Mouse (Mus musculus) liver, adult 2 months (tissue): ENCODE data around the gene Lsm5.

Experiments used
- CTCF ChIP-seq: fragments of 200-500 bp; IDR thresholded peaks from 2 replicates; pipeline ENCODE4 v1.5.1; 2011; ENCODE audit warnings: low read depth, low read length, control low read depth
- POLR2A ChIP-seq: fragments of 200-500 bp; IDR thresholded peaks from 2 replicates; pipeline ENCODE4 v1.6.1; 2011; ENCODE audit warnings: low read length, control low read depth; ENCODE audit not compliant: insufficient read depth; ENCODE audit errors: extremely low read depth

DNA sequence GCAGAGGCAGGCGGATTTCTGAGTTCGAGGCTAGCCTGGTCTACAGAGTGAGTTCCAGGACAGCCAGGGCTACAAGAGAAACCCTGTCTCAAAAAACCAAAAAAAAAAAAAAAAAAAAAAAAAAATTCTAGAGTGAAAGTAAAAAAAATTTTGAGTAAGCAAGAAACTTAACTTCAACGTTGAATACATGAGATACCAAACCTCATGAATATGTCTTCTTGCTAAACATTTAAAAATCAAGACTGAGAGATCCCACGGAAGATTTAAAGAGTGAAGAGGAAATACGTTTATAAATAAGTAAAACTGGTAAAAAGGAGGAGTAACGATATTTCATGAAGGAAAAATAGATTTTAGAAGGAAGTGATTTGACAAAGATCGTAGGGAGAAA, 9.7 kb upstream of the Lsm5 start:
- no peak for TF ChIP-seq CTCF
- TF ChIP-seq POLR2A: no peak
